Mouse (Mus musculus) hindbrain, postnatal 0 days (tissue): Measurements from ENCODE around the gene Gm37240. TPM values are rescaled to one million over a fixed set of nuclear protein-coding genes. Genes with fewer than 3 reads are reported as not detected.

Experiments
- ATAC-seq: fragments of 200-750 bp; cut with Nextera tagmentation; 2 replicates; pipeline ENCODE4 v1.8.0; 2017; ENCODE audit warnings: mild to moderate bottlenecking, moderate TSS enrichment, moderate library complexity
- DNase-seq: peaks from one replicate; pipeline ENCODE4 v3.0.0-alpha.2; 2015; ENCODE audit warnings: low spot score
- H3K27ac ChIP-seq: fragments of 300-500 bp; sonication (generic); 2 replicates; pipeline ENCODE4 v1.5.1; 2014; ENCODE audit warnings: mild to moderate bottlenecking
- H3K27me3 ChIP-seq: fragments of 300-500 bp; sonication (generic); 2 replicates; pipeline ENCODE4 v1.6.1; 2014; ENCODE audit warnings: low read length, mixed read lengths; ENCODE audit not compliant: insufficient read depth
- H3K36me3 ChIP-seq: fragments of 300-500 bp; sonication (generic); 2 replicates; pipeline ENCODE4 v1.6.1; 2014; ENCODE audit warnings: low read length, mixed read lengths; ENCODE audit not compliant: insufficient read depth
- H3K4me1 ChIP-seq: fragments of 300-500 bp; sonication (generic); 2 replicates; pipeline ENCODE4 v1.6.1; 2014; ENCODE audit warnings: antibody characterized with exemption, low read length, mixed read lengths; ENCODE audit not compliant: insufficient read depth
- H3K4me2 ChIP-seq: fragments of 300-500 bp; sonication (generic); 2 replicates; pipeline ENCODE4 v1.6.1; 2014; ENCODE audit warnings: low read depth, mild to moderate bottlenecking, low read length, moderate library complexity, mixed read lengths
- H3K4me3 ChIP-seq: fragments of 300-500 bp; sonication (generic); 2 replicates; pipeline ENCODE4 v1.5.1; 2014; ENCODE audit warnings: low read length
- H3K9ac ChIP-seq: fragments of 300-500 bp; sonication (generic); replicated peaks from 2 replicates; pipeline ENCODE4 v1.6.1; 2014; ENCODE audit warnings: mild to moderate bottlenecking, low read length, moderate library complexity, mixed read lengths
- H3K9me3 ChIP-seq: fragments of 300-500 bp; sonication (generic); 2 replicates; pipeline ENCODE4 v1.6.1; 2016; ENCODE audit warnings: low read length, mixed read lengths
- CTCF ChIP-seq: IDR thresholded peaks from 2 replicates; pipeline ENCODE4 v1.5.1; 2016; ENCODE audit warnings: antibody characterized with exemption, control low read depth, low read depth
- WGBS: fragments of 180-500 bp; shearing (Covaris S2); extraction: QIAGEN DNeasy Blood & Tissue Kit; methylation state at CpG from one replicate; pipeline ENCODE4 v1.1.7; 2014; 5-methylcytosine and 5-hydroxymethylcytosine counted together
- polyA plus RNA-seq: library from polyadenylated mRNA; unstranded; fragments of >200 nt; fragmentation: Nextera tagmentation; extraction: Ambion mirVana; gene quantifications from 2 replicates; pipeline ENCODE4 v1.2.1, GENCODE M21; 2015
- total RNA-seq: library from RNA; depleted of rRNA; stranded (reverse); fragments of >200 nt; gene quantifications from 2 replicates; pipeline ENCODE4 v1.2.3, GENCODE M21; 2014

Gm37240 gene
- total and polyA plus RNA-seq, 2 experiments from 2014 or later, result 1.5 TPM; not detected in 1

DNA sequence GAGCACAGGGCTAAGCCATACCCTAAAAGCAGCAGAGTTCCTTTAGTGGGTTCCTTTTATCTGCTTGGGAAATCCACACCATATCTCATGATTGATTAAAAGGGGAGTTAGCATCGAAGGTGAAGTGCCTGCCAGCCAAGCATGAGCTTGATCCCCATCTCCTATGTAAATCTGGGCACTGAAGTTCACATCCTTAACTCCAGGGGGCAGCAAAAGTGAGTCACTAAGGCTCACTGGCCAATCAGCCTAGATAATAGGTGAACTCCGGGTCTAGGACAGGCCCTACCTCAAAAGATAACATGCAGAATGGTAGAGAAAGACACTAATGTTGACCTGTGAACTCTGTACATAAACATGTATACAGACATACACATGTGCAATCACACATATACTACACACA, 343.7 kb downstream of the Gm37240 start:
- Histone ChIP-seq H3K4me2 (no peak overlapping the region), H3K4me3 (no peak overlapping the region), H3K4me1 (no peaks in the 10 kb centered on the region), H3K27me3 (no peaks in the 10 kb centered on the region), H3K36me3 (no peaks in the 10 kb centered on the region), H3K9ac (no peak overlapping the region), H3K27ac (no peak overlapping the region), H3K9me3 (no peaks in the 10 kb centered on the region)
- no peak for DNase-seq
- WGBS, result 62% methylated on average over 2 of the region's 2 CpGs
- ATAC-seq, result no peak
- TF ChIP-seq CTCF, result peak; percentile 53

DNA sequence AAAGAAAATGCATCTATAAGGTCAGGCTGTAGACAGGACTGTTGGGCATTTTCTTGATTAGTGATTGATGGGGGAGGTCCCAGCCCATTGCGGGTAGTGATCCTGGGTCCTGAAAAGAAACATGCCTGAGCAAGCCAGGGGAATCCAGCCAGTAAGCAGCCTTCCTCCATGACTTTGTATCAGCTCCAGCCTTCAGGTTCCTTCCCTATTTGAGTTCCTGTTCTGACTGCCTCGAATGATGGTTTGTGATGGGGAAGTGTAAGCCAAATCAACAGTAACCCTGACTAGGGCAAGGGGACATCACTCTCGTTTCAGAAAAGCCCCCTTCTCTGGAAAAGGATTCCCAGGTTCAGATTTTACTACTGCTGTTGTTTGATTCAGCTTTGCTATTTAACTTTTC, 344.6 kb downstream of the Gm37240 start:
- ATAC-seq (no peak), DNase-seq (no peak)
- Histone ChIP-seq H3K27me3 (no peaks in the 10 kb centered on the region), H3K9ac (no peak overlapping the region), H3K4me2 (no peak overlapping the region), H3K9me3 (no peaks in the 10 kb centered on the region), H3K4me3 (no peak overlapping the region), H3K4me1 (no peaks in the 10 kb centered on the region), H3K27ac (no peak overlapping the region), H3K36me3 (no peaks in the 10 kb centered on the region)
- WGBS, result 66% methylated on average over 3 of the region's 3 CpGs
- no peak for TF ChIP-seq CTCF

DNA sequence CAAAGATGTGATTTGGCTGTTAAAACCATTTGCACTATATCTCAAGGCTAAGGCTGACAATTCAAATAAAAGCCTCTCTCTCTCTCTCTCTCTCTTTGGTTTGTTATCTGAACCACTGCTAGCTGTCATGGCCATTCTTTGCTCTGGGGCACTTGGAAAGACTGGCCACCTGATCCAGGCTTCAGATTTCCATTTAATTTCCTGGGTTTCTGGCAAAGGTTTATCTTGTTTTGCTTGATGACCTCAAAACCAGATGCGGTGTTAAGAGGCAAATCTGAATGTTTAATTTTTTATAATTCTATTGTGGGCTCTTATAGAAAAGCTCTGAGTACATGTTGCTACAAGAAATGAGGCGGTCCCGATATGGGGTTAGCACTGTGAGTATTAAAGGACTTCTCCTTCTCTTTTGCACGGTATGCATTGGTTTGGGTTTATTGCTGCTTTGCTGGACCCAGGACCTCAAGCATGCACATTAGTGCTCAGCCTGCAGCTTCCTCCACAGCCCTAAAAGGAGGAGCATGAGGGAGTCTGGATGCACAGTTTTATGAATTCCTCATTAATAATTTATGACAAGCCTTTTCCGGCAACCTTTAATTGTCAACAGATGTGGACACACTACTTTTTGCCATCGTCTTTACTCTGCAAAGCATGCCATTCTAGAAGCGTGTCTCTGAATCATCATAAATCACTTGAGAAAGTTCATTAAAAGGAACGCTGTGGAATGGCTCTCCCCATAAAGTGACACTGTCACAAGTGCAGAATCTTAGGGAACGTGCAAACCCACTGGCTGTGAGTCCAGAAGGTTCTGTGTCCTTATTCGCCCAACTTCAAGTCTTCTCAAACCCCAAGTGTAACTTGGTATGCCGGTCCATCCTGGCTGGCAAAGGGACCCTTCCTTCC, 351.4 kb downstream of the Gm37240 start:
- no peak for ATAC-seq

DNA sequence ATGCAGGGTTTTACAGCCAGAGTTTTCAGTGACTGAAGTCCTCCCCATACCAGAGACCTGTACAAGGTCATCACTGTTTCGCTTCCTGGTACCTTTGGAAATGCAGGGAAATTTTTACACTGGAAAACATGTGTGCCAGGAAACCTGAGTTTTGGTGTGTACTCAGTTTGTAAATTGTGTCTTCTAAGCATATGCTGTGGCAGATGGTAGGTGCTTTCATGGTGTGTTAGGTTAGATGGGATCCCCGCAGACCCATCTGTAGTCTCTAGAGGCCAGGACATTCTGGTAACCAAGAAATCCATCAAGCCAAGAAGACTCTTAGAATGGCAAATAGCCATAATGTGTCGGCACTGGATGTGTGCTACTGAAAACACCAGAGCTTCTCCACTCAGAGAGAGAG, 352.3 kb downstream of the Gm37240 start:
- no peak overlapping the region for H3K4me2 ChIP-seq
- no peaks in the 10 kb centered on the region for H3K36me3 ChIP-seq
- no peak overlapping the region for H3K4me3 ChIP-seq
- 64% methylated on average over 3 of the region's 3 CpGs for WGBS
- TF ChIP-seq CTCF, result no peak
- H3K4me1 ChIP-seq, result no peaks in the 10 kb centered on the region
- DNase-seq (no peak), ATAC-seq (no peak)
- H3K27ac ChIP-seq, result no peak overlapping the region
- H3K27me3 ChIP-seq, result no peaks in the 10 kb centered on the region
- H3K9me3 ChIP-seq, result no peaks in the 10 kb centered on the region
- no peak overlapping the region for H3K9ac ChIP-seq

More for the DNA sequence above, 351.4 kb downstream of the Gm37240 start:
- Histone ChIP-seq H3K36me3 (no peaks in the 10 kb centered on the region), H3K9ac (no peak overlapping the region), H3K27ac (no peak overlapping the region), H3K9me3 (no peaks in the 10 kb centered on the region), H3K4me3 (no peak overlapping the region), H3K4me2 (no peak overlapping the region), H3K27me3 (no peaks in the 10 kb centered on the region), H3K4me1 (no peaks in the 10 kb centered on the region)
- WGBS, result 73% methylated on average over 11 of the region's 11 CpGs
- TF ChIP-seq CTCF, result no peak
- no peak for DNase-seq

DNA sequence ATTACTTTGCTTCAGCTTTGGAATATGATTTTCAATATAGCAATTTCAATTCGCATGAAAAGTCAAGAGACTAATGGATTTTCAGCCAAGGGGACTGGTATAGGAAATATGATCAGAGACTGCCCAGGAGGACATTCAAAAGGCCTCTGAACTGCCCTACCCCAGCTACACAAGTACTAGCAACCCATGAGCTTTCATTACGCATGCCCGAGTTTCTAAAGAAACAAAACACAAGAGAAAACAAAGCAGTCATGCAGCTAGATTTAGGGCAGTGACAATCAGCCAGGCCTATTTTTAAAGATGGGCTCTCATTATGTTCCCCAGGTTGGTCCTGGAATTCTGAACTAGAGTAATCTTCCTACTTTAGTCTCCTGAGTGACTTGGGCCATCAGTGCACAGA, 354.9 kb downstream of the Gm37240 start:
- no peak for TF ChIP-seq CTCF
- WGBS, result 56% methylated on average over 3 of the region's 3 CpGs
- no peak for ATAC-seq

DNA sequence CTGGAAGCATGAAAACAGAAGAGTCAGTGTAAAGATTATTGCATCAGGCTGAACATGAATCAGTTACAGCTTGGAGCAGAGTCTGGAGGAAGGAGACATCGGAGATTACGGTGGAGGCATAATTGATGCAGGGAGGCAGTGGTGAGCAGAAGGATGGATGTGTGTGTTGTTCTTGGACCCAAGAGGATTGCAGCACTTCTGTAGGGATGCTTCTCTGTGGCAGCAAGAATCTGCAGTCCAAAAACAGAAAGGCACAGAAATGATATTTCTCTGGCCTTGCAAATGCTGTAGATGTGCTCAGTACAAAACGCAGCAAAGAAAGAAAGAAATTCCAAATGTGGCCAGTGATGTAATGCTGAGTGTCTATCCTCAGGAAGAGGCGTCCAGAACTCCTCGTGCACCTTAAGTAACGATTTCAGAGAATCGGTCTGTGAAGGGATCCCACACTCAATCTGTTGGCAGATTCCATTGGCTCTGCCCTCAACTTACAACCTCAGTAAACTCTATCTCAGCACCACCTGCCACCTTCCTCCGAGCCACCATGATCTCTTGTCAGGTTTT, 356.6 kb downstream of the Gm37240 start:
- TF ChIP-seq CTCF, result no peak
- no peaks in the 10 kb centered on the region for H3K27me3 ChIP-seq
- H3K27ac ChIP-seq, result no peak overlapping the region
- H3K36me3 ChIP-seq, result no peaks in the 10 kb centered on the region
- H3K9me3 ChIP-seq, result no peaks in the 10 kb centered on the region
- no peaks in the 10 kb centered on the region for H3K4me1 ChIP-seq
- DNase-seq (no peak), ATAC-seq (no peak)
- H3K4me3 ChIP-seq, result no peak overlapping the region
- no peak overlapping the region for H3K4me2 ChIP-seq
- no peak overlapping the region for H3K9ac ChIP-seq
- 75% methylated on average over 8 of the region's 8 CpGs for WGBS

More for the DNA sequence above, 354.9 kb downstream of the Gm37240 start:
- Histone ChIP-seq H3K27me3 (no peaks in the 10 kb centered on the region), H3K4me1 (no peaks in the 10 kb centered on the region), H3K4me3 (no peak overlapping the region), H3K4me2 (no peak overlapping the region), H3K36me3 (no peaks in the 10 kb centered on the region), H3K9ac (no peak overlapping the region), H3K27ac (no peak overlapping the region), H3K9me3 (no peaks in the 10 kb centered on the region)
- DNase-seq, result no peak

DNA sequence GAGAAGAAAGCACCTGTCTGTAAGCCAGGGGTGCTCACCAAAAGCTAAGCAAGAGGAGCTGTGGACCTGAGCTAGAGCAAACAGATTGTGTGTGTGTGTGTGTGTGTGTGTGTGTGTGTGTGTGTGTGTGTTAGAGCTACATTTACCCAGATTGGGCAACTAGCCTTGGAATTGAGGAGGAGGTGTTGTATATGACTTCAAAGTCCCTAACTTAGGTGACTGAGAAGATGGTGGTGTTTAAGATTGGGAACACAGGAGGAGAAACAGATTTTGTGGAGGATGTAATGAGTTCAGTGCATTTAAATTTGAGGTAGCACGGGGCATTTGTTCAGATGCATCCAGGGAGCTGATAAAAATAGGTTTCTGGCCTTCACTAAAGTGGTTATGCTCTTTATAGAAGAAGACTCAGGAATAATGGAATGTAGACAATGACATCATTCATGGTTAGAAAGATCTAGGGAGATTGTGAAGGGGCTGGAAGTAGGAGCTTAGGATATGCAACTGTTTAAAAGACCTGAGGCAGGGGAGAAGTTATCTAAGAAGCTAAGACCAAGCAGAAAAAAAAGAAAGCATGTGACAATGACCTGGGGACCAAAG, 365.9 kb downstream of the Gm37240 start:
- no peak overlapping the region for H3K4me3 ChIP-seq
- 89% methylated on average over 1 of the region's 1 CpGs for WGBS
- H3K27me3 ChIP-seq, result no peaks in the 10 kb centered on the region
- H3K27ac ChIP-seq, result no peak overlapping the region
- no peak overlapping the region for H3K4me2 ChIP-seq
- no peak for DNase-seq
- H3K9me3 ChIP-seq, result no peaks in the 10 kb centered on the region
- H3K36me3 ChIP-seq, result no peaks in the 10 kb centered on the region
- H3K4me1 ChIP-seq, result no peaks in the 10 kb centered on the region
- H3K9ac ChIP-seq, result no peak overlapping the region
- no peak for TF ChIP-seq CTCF
- ATAC-seq, result no peak
